Mouse (Mus musculus) B cell, adult 62 days (primary cell): ENCODE results near the gene Il27. TPM values are rescaled to one million over a fixed set of nuclear protein-coding genes. Genes with fewer than 3 reads are reported as not detected.

Source experiments
- total RNA-seq: library from RNA; stranded (reverse); gene quantifications from 4 replicates; pipeline ENCODE4 v1.2.4, GENCODE M21; 2023

The Il27 gene
- total RNA-seq = not detected in 4 replicates

GRCm38 (mm10) chr7:126594862-126595561 lies at the start of gene Il27:
TSS of gene Il27 (minus strand) at chr7:126594941.

GRCm38 (mm10) chr7:126630824-126631518 lies 36.2 kb upstream of the Il27 start, which contains the start of gene Nupr1:
TSS of gene Nupr1 (minus strand) at chr7:126630861.

GRCm38 (mm10) chr7:126585717-126586116 lies 9.0 kb downstream of the Il27 start, which contains the start of gene Cln3:
TSS of gene Cln3 (minus strand) at chr7:126585817.

GRCm38 (mm10) chr7:126584506-126584977 lies 10.2 kb downstream of the Il27 start, which contains the start of gene Apobr:
TSS of gene Apobr (plus strand) at chr7:126584942.

GRCm38 (mm10) chr7:126566094-126566765 lies 28.5 kb downstream of the Il27 start, which contains the start of gene Eif3c:
TSS of gene Eif3c (minus strand) at chr7:126566411.

Other genes starting within 250 kb of the Il27 start
- 3.4 to 5.0 TPM (median 4.2 TPM) in 4 replicates for gene Lat, start 225.4 kb downstream of the Il27 start, total RNA-seq
- gene Spns1, start 217.5 kb downstream of the Il27 start, total RNA-seq = 63.0 to 68.9 TPM (median 66.1 TPM) in 4 replicates
- gene Nfatc2ip, start 198.2 kb downstream of the Il27 start, total RNA-seq = 27.8 to 30.2 TPM (median 28.4 TPM) in 4 replicates
- gene Cd19, start 180.1 kb downstream of the Il27 start, total RNA-seq = 1,144 to 1,180 TPM (median 1,152 TPM) in 4 replicates
- gene Rabep2, start 166.2 kb downstream of the Il27 start, total RNA-seq = 118 to 128 TPM (median 120 TPM) in 4 replicates
- gene Atp2a1, start 131.8 kb downstream of the Il27 start, total RNA-seq = 0.15 to 0.72 TPM (median 0.34 TPM) in 4 replicates
- gene Sh2b1, start 119.5 kb downstream of the Il27 start, total RNA-seq = 69.8 to 81.3 TPM (median 71.0 TPM) in 4 replicates
- gene Tufm, start 107.6 kb downstream of the Il27 start, total RNA-seq = 46.5 to 61.1 TPM (median 51.6 TPM) in 4 replicates
- gene Atxn2l, start 91.5 kb downstream of the Il27 start, total RNA-seq = 208 to 212 TPM (median 210 TPM) in 4 replicates
- gene Eif3c, start 28.5 kb downstream of the Il27 start, total RNA-seq = 130 to 146 TPM (median 143 TPM) in 4 replicates
- 1.7 to 3.9 TPM (median 2.4 TPM) in 4 replicates for gene Apobr, start 10.0 kb downstream of the Il27 start, total RNA-seq
- 60.3 to 80.2 TPM (median 76.1 TPM) in 4 replicates for gene Cln3, start 9.1 kb downstream of the Il27 start, total RNA-seq
- gene Nupr1, start 35.9 kb upstream of the Il27 start, total RNA-seq = not detected in 4 replicates
- 56.8 to 72.7 TPM (median 63.1 TPM) in 4 replicates for gene Sgf29, start 54.4 kb upstream of the Il27 start, total RNA-seq
- 0.46 TPM in 1 of 4 replicates, not detected in the others for gene Sult1a1, start 81.5 kb upstream of the Il27 start, total RNA-seq
- gene Bola2, start 100.5 kb upstream of the Il27 start, total RNA-seq = 90.9 to 132 TPM (median 97.6 TPM) in 4 replicates
- gene Slx1b, start 100.8 kb upstream of the Il27 start, total RNA-seq = 4.7 to 6.0 TPM (median 5.2 TPM) in 4 replicates
- 1,245 to 1,260 TPM (median 1,252 TPM) in 4 replicates for gene Coro1a, start 112.8 kb upstream of the Il27 start, total RNA-seq
- 42.9 to 46.2 TPM (median 43.3 TPM) in 4 replicates for gene Mapk3, start 164.7 kb upstream of the Il27 start, total RNA-seq
- gene Gdpd3, start 171.4 kb upstream of the Il27 start, total RNA-seq = 2.3 to 5.6 TPM (median 3.7 TPM) in 4 replicates
- 220 to 232 TPM (median 230 TPM) in 4 replicates for gene Ypel3, start 182.0 kb upstream of the Il27 start, total RNA-seq
- 7.8 to 8.8 TPM (median 8.4 TPM) in 4 replicates for gene Tbx6, start 186.5 kb upstream of the Il27 start, total RNA-seq
- 252 to 268 TPM (median 266 TPM) in 4 replicates for gene Ppp4c, start 197.6 kb upstream of the Il27 start, total RNA-seq
- 0.33 TPM in 1 of 4 replicates, not detected in the others for gene Fam57b, start 202.7 kb upstream of the Il27 start, total RNA-seq
- gene 4930451I11Rik, start 236.7 kb upstream of the Il27 start, total RNA-seq = not detected in 4 replicates